Mouse (Mus musculus) testis, adult 2 months (tissue): Measurements from ENCODE around the gene Rffl. TPM values are rescaled to one million over a fixed set of nuclear protein-coding genes. Genes with fewer than 3 reads are reported as not detected.

Experiments used
- H3K27ac ChIP-seq: fragments of 200-500 bp; 2 replicates; pipeline ENCODE4 v1.5.1; 2012; ENCODE audit warnings: low read depth, low read length; ENCODE audit not compliant: control insufficient read depth, insufficient read depth
- H3K27me3 ChIP-seq: fragments of 200-500 bp; 2 replicates; pipeline ENCODE4 v1.6.1; 2012; ENCODE audit warnings: mild to moderate bottlenecking, low read length, moderate library complexity; ENCODE audit not compliant: control insufficient read depth, insufficient read depth
- H3K36me3 ChIP-seq: fragments of 200-500 bp; 2 replicates; pipeline ENCODE4 v1.6.1; 2012; ENCODE audit warnings: mild to moderate bottlenecking, low read length; ENCODE audit not compliant: control insufficient read depth, insufficient read depth
- H3K4me1 ChIP-seq: fragments of 200-500 bp; 2 replicates; pipeline ENCODE4 v1.6.1; 2012; ENCODE audit warnings: low read length; ENCODE audit not compliant: control insufficient read depth, insufficient read depth
- H3K4me3 ChIP-seq: fragments of 200-500 bp; 2 replicates; pipeline ENCODE4 v1.5.1; 2012; ENCODE audit warnings: low read depth, mild to moderate bottlenecking, low read length, moderate library complexity, mixed read lengths; ENCODE audit not compliant: control insufficient read depth
- CTCF ChIP-seq: fragments of 200-500 bp; IDR thresholded peaks from 2 replicates; pipeline ENCODE4 v1.5.1; 2012; ENCODE audit warnings: low read depth, mild to moderate bottlenecking, inconsistent platforms, low read length, moderate library complexity; ENCODE audit not compliant: control insufficient read depth, insufficient read depth, insufficient replicate concordance
- POLR2A ChIP-seq: fragments of 200-500 bp; IDR thresholded peaks from 2 replicates; pipeline ENCODE4 v1.6.1; 2012; ENCODE audit warnings: low read depth, mild to moderate bottlenecking, inconsistent platforms, low read length, moderate library complexity; ENCODE audit not compliant: control insufficient read depth
- polyA plus RNA-seq: library from polyadenylated mRNA; depleted of rRNA; stranded (reverse); fragments of >200 nt; gene quantifications from 2 replicates; pipeline ENCODE4 v1.2.3, GENCODE M21; 2012; rRNA removed

Rffl gene
- polyA plus RNA-seq, 1 experiment, result 143 TPM

GRCm38 (mm10) chr11:82762286-82762829, 108.7 kb downstream of the Rffl start:
- Histone ChIP-seq H3K27ac (no peak overlapping the region), H3K36me3 (no peaks in the 10 kb centered on the region), H3K4me1 (peaks cover 8% of the 10 kb centered on the region), H3K27me3 (no peaks in the 10 kb centered on the region), H3K4me3 (peak overlapping the region; percentile 3; the same call in 1 of the 2 replicates)
- TF ChIP-seq POLR2A, result no peak
- no peak for TF ChIP-seq CTCF

GRCm38 (mm10) chr11:82755919-82756318, 115.1 kb downstream of the Rffl start:
- Histone ChIP-seq H3K27me3 (no peaks in the 10 kb centered on the region), H3K4me3 (no peak overlapping the region), H3K27ac (no peak overlapping the region), H3K36me3 (no peaks in the 10 kb centered on the region; the same call in 1 of the 2 replicates), H3K4me1 (no peaks in the 10 kb centered on the region)
- no peak for TF ChIP-seq POLR2A
- no peak for TF ChIP-seq CTCF

Other genes starting within 250 kb of the Rffl start
- 89.2 and 95.6 TPM in 2 replicates for gene Cct6b, start 106.9 kb downstream of the Rffl start, polyA plus RNA-seq
- 14.0 and 18.1 TPM in 2 replicates for gene Zfp830, start 106.9 kb downstream of the Rffl start, polyA plus RNA-seq
- gene Lig3, start 90.1 kb downstream of the Rffl start, polyA plus RNA-seq, result 107 and 120 TPM in 2 replicates
- 13.8 and 15.1 TPM in 2 replicates for gene Rad51d, start 19.4 kb upstream of the Rffl start, polyA plus RNA-seq
- gene Fndc8, start 20.9 kb upstream of the Rffl start, polyA plus RNA-seq, result 134 and 144 TPM in 2 replicates
- gene Nle1, start 37.2 kb upstream of the Rffl start, polyA plus RNA-seq, result 9.6 and 9.7 TPM in 2 replicates
- 3.3 and 7.2 TPM in 2 replicates for gene Unc45b, start 39.3 kb upstream of the Rffl start, polyA plus RNA-seq
- gene Slfn5, start 80.1 kb upstream of the Rffl start, polyA plus RNA-seq, result 1.7 and 3.5 TPM in 2 replicates
- 0.07 and 0.11 TPM in 2 replicates for gene Slfn9, start 120.6 kb upstream of the Rffl start, polyA plus RNA-seq
- 0.19 TPM in 1 of 2 replicates, not detected in the other for gene Slfn8, start 149.6 kb upstream of the Rffl start, polyA plus RNA-seq
- 0.06 and 0.16 TPM in 2 replicates for gene Slfn2, start 193.9 kb upstream of the Rffl start, polyA plus RNA-seq
- gene Slfn1, start 245.6 kb upstream of the Rffl start, polyA plus RNA-seq, result not detected in 2 replicates